In the genomic region with DNA sequence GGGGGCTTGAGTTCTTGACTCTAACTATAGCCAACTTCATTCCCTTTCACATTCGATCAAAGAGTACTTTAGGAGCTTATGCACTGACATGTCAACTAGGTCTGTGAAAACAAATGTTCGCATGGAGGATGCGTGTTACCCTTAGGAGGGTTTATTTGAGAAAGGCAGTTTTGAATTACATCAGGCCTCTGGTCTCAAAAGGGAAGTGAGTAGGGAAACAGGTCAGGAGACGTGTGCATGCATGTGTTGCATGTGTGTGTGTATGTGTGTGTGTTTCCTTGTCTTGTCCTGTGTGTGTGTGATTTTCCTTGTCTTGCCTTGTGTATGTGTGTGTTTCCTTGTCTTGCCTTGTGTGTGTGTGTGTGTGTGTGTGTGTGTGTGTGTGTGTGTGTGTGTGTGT, we compare ENCODE assay signal across 14 mouse cellular contexts.
"Had no signal": no experiment of that assay in that cellular context is flagged by ENCODE, and none has a peak within 500 bp of the region (broad histone marks: within the 10 kb centered on the region; RNA-seq: fewer than 3 reads in every experiment).

No protein-coding gene starts in this region.

- H3K4me1 ChIP-seq: limb, embryonic 13.5 days; neural tube, embryonic 15.5 days had no signal

- H3K27me3 ChIP-seq: limb, embryonic 13.5 days; midbrain, embryonic 12.5 days; neural tube, embryonic 15.5 days had no signal

- DNase-seq: kidney, adult 18-20 months; kidney, postnatal 10 days; kidney, postnatal 4 days; left cerebral cortex, postnatal 4 days; lung, adult 18-20 months; right cerebral cortex, adult 18-20 months; right cerebral cortex, postnatal 25 days; thymus, postnatal 36 days had no signal

- H3K27ac ChIP-seq: limb, embryonic 13.5 days; liver, embryonic 14.5 days; midbrain, embryonic 12.5 days; neural tube, embryonic 15.5 days had no signal

- H3K36me3 ChIP-seq: midbrain, embryonic 12.5 days had no signal

- H3K4me3 ChIP-seq: layer of hippocampus, adult 2 months; limb, embryonic 13.5 days; midbrain, embryonic 12.5 days; myocyte; neural tube, embryonic 15.5 days had no signal
